Mouse (Mus musculus) midbrain, embryonic 14.5 days (tissue): ENCODE results near the gene Dennd1c. TPM values are rescaled to one million over a fixed set of nuclear protein-coding genes. Genes with fewer than 3 reads are reported as not detected.
A peak's percentile ranks its signal among the peaks of the same experiment; 100 is the strongest.

Source experiments
- ATAC-seq: fragments of 200-750 bp; cut with Nextera tagmentation; 2 replicates; pipeline ENCODE4 v1.8.0; 2017; ENCODE audit warnings: moderate number of reproducible peaks, moderate library complexity; ENCODE audit not compliant: low FRiP score, low TSS enrichment
- DNase-seq: peaks from one replicate; pipeline ENCODE4 v3.0.0-alpha.2; 2015
- H3K27ac ChIP-seq: fragments of 300-500 bp; sonication (generic); replicated peaks from 2 replicates; pipeline ENCODE4 v1.5.1; 2014; ENCODE audit warnings: mild to moderate bottlenecking, low read depth, low read length, moderate library complexity
- H3K27me3 ChIP-seq: fragments of 300-500 bp; sonication (generic); 2 replicates; pipeline ENCODE4 v1.6.1; 2014; ENCODE audit warnings: low read length, control low read depth, mixed read lengths; ENCODE audit not compliant: control insufficient read depth, insufficient read depth
- H3K36me3 ChIP-seq: fragments of 300-500 bp; sonication (generic); 2 replicates; pipeline ENCODE4 v1.6.1; 2014; ENCODE audit warnings: low read length, control low read depth; ENCODE audit not compliant: control insufficient read depth, insufficient read depth
- H3K4me1 ChIP-seq: fragments of 300-500 bp; sonication (generic); 2 replicates; pipeline ENCODE4 v1.6.1; 2014; ENCODE audit warnings: mild to moderate bottlenecking, antibody characterized with exemption, low read length, control low read depth; ENCODE audit not compliant: control insufficient read depth, insufficient read depth
- H3K4me2 ChIP-seq: fragments of 300-500 bp; sonication (generic); 2 replicates; pipeline ENCODE4 v1.6.1; 2014; ENCODE audit warnings: mild to moderate bottlenecking, low read length, moderate library complexity
- H3K4me3 ChIP-seq: fragments of 300-500 bp; sonication (generic); replicated peaks from 2 replicates; pipeline ENCODE4 v1.5.1; 2014; ENCODE audit warnings: low read depth, low read length
- H3K9ac ChIP-seq: fragments of 300-500 bp; sonication (generic); replicated peaks from 2 replicates; pipeline ENCODE4 v1.6.1; 2014; ENCODE audit warnings: mild to moderate bottlenecking, low read length, moderate library complexity
- H3K9me3 ChIP-seq: fragments of 300-500 bp; sonication (generic); 2 replicates; pipeline ENCODE4 v1.6.1; 2016; ENCODE audit warnings: low read length, control low read depth, mixed read lengths; ENCODE audit not compliant: control insufficient read depth
- WGBS: fragments of 180-500 bp; shearing (Covaris S2); extraction: QIAGEN DNeasy Blood & Tissue Kit; methylation state at CpG from one replicate; pipeline ENCODE4 v1.1.7; 2014; 5-methylcytosine and 5-hydroxymethylcytosine counted together
- polyA plus RNA-seq: library from polyadenylated mRNA; unstranded; fragments of >200 nt; fragmentation: Nextera tagmentation; extraction: Ambion mirVana; gene quantifications from 2 replicates; pipeline ENCODE4 v1.2.1, GENCODE M21; 2014

The Dennd1c gene
- polyA plus RNA-seq, 1 experiment from 2014 or later = 3.4 TPM

GRCm38 (mm10) chr17:57038978-57039377 is 39.3 kb downstream of the Dennd1c start:
- WGBS = 46% methylated on average over 8 of the region's 8 CpGs
- Histone ChIP-seq H3K9ac (no peak overlapping the region), H3K4me3 (no peak overlapping the region), H3K4me1 (no peaks in the 10 kb centered on the region), H3K36me3 (no peaks in the 10 kb centered on the region), H3K9me3 (no peaks in the 10 kb centered on the region), H3K27me3 (peaks cover 9% of the 10 kb centered on the region; the same call in 1 of the 2 replicates), H3K4me2 (no peak overlapping the region), H3K27ac (no peak overlapping the region)
- ATAC-seq = no peak
- DNase-seq = no peak

GRCm38 (mm10) chr17:57032854-57033253 is 45.5 kb downstream of the Dennd1c start:
- 0 out of 2 replicates have a peak overlapping the region, but pooled peaks have one; percentile 63 for H3K4me2 ChIP-seq
- DNase-seq (no peak), ATAC-seq (no peak)
- no peak overlapping the region for H3K9ac ChIP-seq
- no peaks in the 10 kb centered on the region for H3K9me3 ChIP-seq
- no peak overlapping the region for H3K4me3 ChIP-seq
- peaks cover 10% of the 10 kb centered on the region for H3K36me3 ChIP-seq
- peaks cover 11% of the 10 kb centered on the region for H3K4me1 ChIP-seq
- H3K27me3 ChIP-seq = 0 out of 2 replicates have a peak, but pooled peaks cover under 1% of the 10 kb centered on the region
- H3K27ac ChIP-seq = peak overlapping the region; percentile 87; the same call in 1 of the 2 replicates
- WGBS = 86% methylated on average over 4 of the region's 4 CpGs

- peak; percentile 100 for DNase-seq
- Histone ChIP-seq H3K9me3 (no peaks in the 10 kb centered on the region), H3K4me1 (peaks cover 11% of the 10 kb centered on the region), H3K4me2 (peak overlapping the region; percentile 63), H3K27me3 (no peaks in the 10 kb centered on the region), H3K4me3 (peak overlapping the region; percentile 36), H3K27ac (peak overlapping the region; percentile 87), H3K36me3 (peaks cover 21% of the 10 kb centered on the region), H3K9ac (no peak overlapping the region; the same call in 1 of the 2 replicates)
- peak; percentile 97 for ATAC-seq
- under 1% methylated on average over 38 of the region's 38 CpGs for WGBS
Measured at GRCm38 (mm10) chr17:57031661-57032420, 46.5 kb downstream of the Dennd1c start.

- WGBS = under 1% methylated on average over 97 of the region's 99 CpGs
- peak within 1 kb of the TSS; percentile 94 for H3K27ac ChIP-seq
- H3K27me3 ChIP-seq = no peaks in the 10 kb centered on the region
- no peaks in the 10 kb centered on the region for H3K9me3 ChIP-seq
- H3K4me2 ChIP-seq = peak within 1 kb of the TSS; percentile 98
- DNase-seq (peak; percentile 77), ATAC-seq (peak; percentile 0; the same call in 1 of the 2 replicates)
- peak within 1 kb of the TSS; percentile 98 for H3K9ac ChIP-seq
- H3K4me3 ChIP-seq = peak within 1 kb of the TSS; percentile 83
- peaks cover 11% of the 10 kb centered on the region for H3K4me1 ChIP-seq
- peaks cover 28% of the 10 kb centered on the region for H3K36me3 ChIP-seq
Measured at GRCm38 (mm10) chr17:57030931-57031660, 47.2 kb downstream of the Dennd1c start, which contains the start of gene Khsrp. Gene Khsrp (minus strand): TSS chr17:57031522.

- ATAC-seq = no peak
- 60% methylated on average over 8 of the region's 8 CpGs for WGBS
- DNase-seq = no peak
Measured at GRCm38 (mm10) chr17:57029691-57030090, 48.6 kb downstream of the Dennd1c start.

GRCm38 (mm10) chr17:57027471-57027870 is 50.8 kb downstream of the Dennd1c start:
- H3K36me3 ChIP-seq = peaks cover 64% of the 10 kb centered on the region

More at GRCm38 (mm10) chr17:57029691-57030090, 48.6 kb downstream of the Dennd1c start:
- Histone ChIP-seq H3K4me3 (peak overlapping the region; percentile 83), H3K4me2 (peak overlapping the region; percentile 98), H3K36me3 (peaks cover 42% of the 10 kb centered on the region), H3K9me3 (no peaks in the 10 kb centered on the region), H3K27ac (no peak overlapping the region), H3K9ac (peak overlapping the region; percentile 98), H3K4me1 (peaks cover 11% of the 10 kb centered on the region), H3K27me3 (no peaks in the 10 kb centered on the region)

GRCm38 (mm10) chr17:57020960-57021359 is 57.4 kb downstream of the Dennd1c start:
- DNase-seq (no peak), ATAC-seq (no peak)
- no peaks in the 10 kb centered on the region for H3K27me3 ChIP-seq
- H3K9me3 ChIP-seq = no peaks in the 10 kb centered on the region
- peaks cover 53% of the 10 kb centered on the region for H3K36me3 ChIP-seq
- WGBS = 92% methylated on average over 5 of the region's 5 CpGs
- H3K4me2 ChIP-seq = no peak overlapping the region
- H3K27ac ChIP-seq = no peak overlapping the region
- H3K4me3 ChIP-seq = no peak overlapping the region
- no peaks in the 10 kb centered on the region for H3K4me1 ChIP-seq
- H3K9ac ChIP-seq = no peak overlapping the region

More at GRCm38 (mm10) chr17:57027471-57027870, 50.8 kb downstream of the Dennd1c start:
- H3K9me3 ChIP-seq = no peaks in the 10 kb centered on the region
- H3K27ac ChIP-seq = no peak overlapping the region
- H3K4me1 ChIP-seq = peaks cover 11% of the 10 kb centered on the region
- WGBS = 94% methylated on average over 4 of the region's 4 CpGs
- ATAC-seq = no peak
- no peak overlapping the region for H3K9ac ChIP-seq
- no peak for DNase-seq
- no peak overlapping the region for H3K4me2 ChIP-seq
- no peak overlapping the region for H3K4me3 ChIP-seq
- no peaks in the 10 kb centered on the region for H3K27me3 ChIP-seq

- Histone ChIP-seq H3K27ac (no peak overlapping the region), H3K4me1 (no peaks in the 10 kb centered on the region), H3K9me3 (no peaks in the 10 kb centered on the region), H3K27me3 (no peaks in the 10 kb centered on the region), H3K36me3 (peaks cover 40% of the 10 kb centered on the region), H3K4me3 (no peak overlapping the region), H3K4me2 (no peak overlapping the region), H3K9ac (no peak overlapping the region)
- ATAC-seq (no peak), DNase-seq (no peak)
- WGBS = 89% methylated on average over 2 of the region's 2 CpGs
Measured at GRCm38 (mm10) chr17:57019693-57020092, 58.6 kb downstream of the Dennd1c start.
